Mouse (Mus musculus) kidney, postnatal 4 days (tissue): ENCODE results near the gene Olfr1389.
"Not testable (repeated sequence)": the region's sequence is repeated elsewhere in the genome, so short reads cannot be mapped to it uniquely, and the experiment has no call there.

Experiments used
- DNase-seq, 2 experiments: peaks; one replicate each; pipeline ENCODE4 v3.0.0; 2021; ENCODE audit warnings: mixed read lengths in 2 of 2

The Olfr1389 gene

DNA sequence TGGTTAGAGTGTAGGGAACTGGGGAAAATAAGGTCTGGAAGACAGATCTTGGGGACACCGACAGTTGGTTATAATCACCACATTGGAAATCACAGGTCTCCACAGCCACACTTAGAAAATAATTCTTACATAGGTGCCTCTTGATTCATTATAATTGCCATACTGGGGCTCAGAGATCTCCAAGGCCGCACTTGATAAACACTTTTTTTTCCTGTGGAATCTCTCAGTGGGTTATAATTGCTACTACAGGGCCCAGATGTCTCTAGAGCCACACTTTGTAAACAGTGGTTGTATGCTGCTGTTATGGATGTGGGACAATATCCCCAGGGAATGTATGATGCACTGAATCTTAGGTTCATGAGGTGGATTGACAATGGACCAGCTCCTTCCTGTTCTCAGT lies at the start of gene Olfr1389:
TSS of gene Olfr1389 (plus strand) at position 301 of the 400 bp plus-strand sequence.
- no peak for DNase-seq

GRCm38 (mm10) chr11:49383133-49383532 lies 39.7 kb upstream of the Olfr1389 start:
- DNase-seq = no peak

GRCm38 (mm10) chr11:49386118-49386517 lies 36.7 kb upstream of the Olfr1389 start:
- not testable (repeated sequence) for DNase-seq

- not testable (repeated sequence) for DNase-seq
Observed at GRCm38 (mm10) chr11:49392707-49393106, 30.2 kb upstream of the Olfr1389 start.

- DNase-seq = no peak
Observed at GRCm38 (mm10) chr11:49406784-49407183, 16.1 kb upstream of the Olfr1389 start.

- DNase-seq = no peak
Observed at GRCm38 (mm10) chr11:49410540-49410939, 12.3 kb upstream of the Olfr1389 start.

GRCm38 (mm10) chr11:49425257-49425927 lies 2.5 kb downstream of the Olfr1389 start:
- no peak for DNase-seq

GRCm38 (mm10) chr11:49429641-49430040 lies 6.8 kb downstream of the Olfr1389 start:
- no peak for DNase-seq

DNA sequence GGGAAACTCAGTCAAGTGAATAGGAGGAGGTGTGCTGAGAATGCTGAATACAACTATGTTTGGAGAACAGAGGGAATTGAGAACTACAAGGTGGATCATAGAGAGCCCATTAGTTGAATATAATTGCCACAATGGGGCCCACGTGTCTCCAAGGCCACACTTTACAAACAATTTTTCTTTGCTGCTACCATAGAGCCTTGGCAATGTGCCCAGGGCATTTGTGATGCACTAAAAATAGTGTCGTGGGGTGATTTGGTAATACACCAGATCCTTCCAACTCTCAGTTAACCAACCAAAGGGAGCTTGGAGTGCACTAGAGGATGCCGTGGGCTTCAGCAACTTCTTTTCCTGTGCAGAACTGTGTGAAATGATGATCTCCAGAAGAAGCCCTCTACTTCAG lies 13.5 kb downstream of the Olfr1389 start, which contains the start of gene Olfr1388:
TSS of gene Olfr1388 (plus strand) at position 214 of the 400 bp plus-strand sequence.
- no peak for DNase-seq

- DNase-seq = no peak
Observed at GRCm38 (mm10) chr11:49455043-49455442, 32.2 kb downstream of the Olfr1389 start, which contains the start of gene Olfr1387. Gene Olfr1387, plus strand, starts transcription at chr11:49455343.

DNA sequence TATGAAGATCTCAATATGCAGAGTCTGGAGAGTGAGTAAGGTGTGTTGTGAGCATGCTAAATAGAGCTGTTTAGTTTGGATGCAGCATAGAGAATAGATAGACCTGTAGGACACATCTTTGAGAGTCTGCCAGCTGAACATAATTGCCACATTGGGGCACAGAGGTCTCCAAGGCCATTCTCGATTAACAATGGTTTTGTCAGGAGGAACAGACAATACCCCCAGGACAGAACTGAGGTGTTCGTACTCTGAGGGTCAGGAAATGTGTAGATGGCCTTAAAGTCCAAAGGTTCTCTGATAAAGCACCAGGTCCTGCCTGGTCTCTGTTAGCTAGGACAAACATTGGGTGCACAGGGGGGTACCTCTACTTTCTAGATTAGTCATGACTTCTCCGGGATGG lies 41.9 kb downstream of the Olfr1389 start, which contains the start of gene Olfr1386:
TSS of gene Olfr1386 (plus strand) at position 301 of the 400 bp plus-strand sequence.
- not testable (repeated sequence) for DNase-seq
